Mouse (Mus musculus) stomach, embryonic 14.5 days (tissue): ENCODE results near the gene Yif1a. TPM values are rescaled to one million over a fixed set of nuclear protein-coding genes. Genes with fewer than 3 reads are reported as not detected.
A peak's percentile ranks its signal among the peaks of the same experiment; 100 is the strongest.

ENCODE experiments used
- ATAC-seq: fragments of 200-750 bp; cut with Nextera tagmentation; 2 replicates; pipeline ENCODE4 v1.8.0; 2017; ENCODE audit warnings: low read depth, moderate TSS enrichment; ENCODE audit not compliant: insufficient number of reproducible peaks, insufficient read depth, low FRiP score
- H3K27ac ChIP-seq: fragments of 300-500 bp; sonication (generic); 2 replicates; pipeline ENCODE4 v1.5.1; 2014; ENCODE audit warnings: mild to moderate bottlenecking, low read length, moderate library complexity, mixed read lengths
- H3K27me3 ChIP-seq: fragments of 300-500 bp; sonication (generic); 2 replicates; pipeline ENCODE4 v1.6.1; 2014; ENCODE audit warnings: low read length, control low read depth, mixed read lengths; ENCODE audit not compliant: control insufficient read depth, insufficient read depth
- H3K36me3 ChIP-seq: fragments of 300-500 bp; sonication (generic); 2 replicates; pipeline ENCODE4 v1.6.1; 2014; ENCODE audit warnings: mild to moderate bottlenecking, control low read depth, low read length, moderate library complexity, mixed read lengths; ENCODE audit not compliant: control insufficient read depth, insufficient read depth
- H3K4me1 ChIP-seq: fragments of 300-500 bp; sonication (generic); 2 replicates; pipeline ENCODE4 v1.6.1; 2014; ENCODE audit warnings: low read length, control low read depth, mixed read lengths; ENCODE audit not compliant: control insufficient read depth, insufficient read depth
- H3K4me2 ChIP-seq: fragments of 300-500 bp; sonication (generic); replicated peaks from 2 replicates; pipeline ENCODE4 v1.6.1; 2014; ENCODE audit warnings: low read depth, low read length, control low read depth
- H3K4me3 ChIP-seq: fragments of 300-500 bp; sonication (generic); 2 replicates; pipeline ENCODE4 v1.5.1; 2014; ENCODE audit warnings: low read depth, low read length, control low read depth
- H3K9ac ChIP-seq: fragments of 300-500 bp; sonication (generic); replicated peaks from 2 replicates; pipeline ENCODE4 v1.6.1; 2014; ENCODE audit warnings: low read depth, mild to moderate bottlenecking, control low read depth, low read length, moderate library complexity, mixed read lengths
- H3K9me3 ChIP-seq: fragments of 300-500 bp; sonication (generic); 2 replicates; pipeline ENCODE4 v1.6.1; 2016; ENCODE audit warnings: low read depth, low read length, control low read depth; ENCODE audit not compliant: control insufficient read depth
- whole genome bisulfite sequencing: fragments of 180-500 bp; shearing (Covaris S2); extraction: QIAGEN DNeasy Blood & Tissue Kit; methylation state at CpG from one replicate; pipeline ENCODE4 v1.1.7; 2014; 5-methylcytosine and 5-hydroxymethylcytosine counted together
- polyA plus RNA-seq: library from polyadenylated mRNA; unstranded; fragments of >200 nt; fragmentation: Nextera tagmentation; extraction: Ambion mirVana; gene quantifications from 2 replicates; pipeline ENCODE4 v1.2.1, GENCODE M21; 2014

The Yif1a gene
- 112 and 117 TPM in 2 replicates for polyA plus RNA-seq

- WGBS: under 1% methylated on average over 58 of the region's 58 CpGs
- Histone ChIP-seq H3K9ac (peak within 1 kb of the TSS; percentile 69), H3K27ac (peak within 1 kb of the TSS; percentile 41; the same call in 1 of the 2 replicates), H3K4me1 (peaks cover 19% of the 10 kb centered on the region), H3K4me3 (peak within 1 kb of the TSS; percentile 83), H3K27me3 (peaks cover 27% of the 10 kb centered on the region), H3K4me2 (peak within 1 kb of the TSS; percentile 71), H3K36me3 (peaks cover 29% of the 10 kb centered on the region; the same call in 1 of the 2 replicates), H3K9me3 (no peaks in the 10 kb centered on the region)
- ATAC-seq: peak; percentile 92
Observed at GRCm38 (mm10) chr19:5087884-5088728, at the start of gene Yif1a. TSS of gene Yif1a (plus strand) at chr19:5088538.

GRCm38 (mm10) chr19:5038709-5039156 lies 49.6 kb upstream of the Yif1a start, which contains the start of the genes B4gat1 and AC124502.3:
TSS of gene B4gat1 (plus strand) at chr19:5038826.
TSS of gene AC124502.3 (plus strand) at chr19:5038891.
- Histone ChIP-seq H3K36me3 (peaks cover 3% of the 10 kb centered on the region; the same call in 1 of the 2 replicates), H3K27ac (peak within 1 kb of the TSS; percentile 72), H3K4me1 (peaks cover 26% of the 10 kb centered on the region), H3K4me2 (peak within 1 kb of the TSS; percentile 93), H3K4me3 (peak within 1 kb of the TSS; percentile 56), H3K27me3 (no peaks in the 10 kb centered on the region), H3K9me3 (no peaks in the 10 kb centered on the region), H3K9ac (peak within 1 kb of the TSS; percentile 59)
- under 1% methylated on average over 44 of the region's 44 CpGs for WGBS
- peak; percentile 88 for ATAC-seq

DNA sequence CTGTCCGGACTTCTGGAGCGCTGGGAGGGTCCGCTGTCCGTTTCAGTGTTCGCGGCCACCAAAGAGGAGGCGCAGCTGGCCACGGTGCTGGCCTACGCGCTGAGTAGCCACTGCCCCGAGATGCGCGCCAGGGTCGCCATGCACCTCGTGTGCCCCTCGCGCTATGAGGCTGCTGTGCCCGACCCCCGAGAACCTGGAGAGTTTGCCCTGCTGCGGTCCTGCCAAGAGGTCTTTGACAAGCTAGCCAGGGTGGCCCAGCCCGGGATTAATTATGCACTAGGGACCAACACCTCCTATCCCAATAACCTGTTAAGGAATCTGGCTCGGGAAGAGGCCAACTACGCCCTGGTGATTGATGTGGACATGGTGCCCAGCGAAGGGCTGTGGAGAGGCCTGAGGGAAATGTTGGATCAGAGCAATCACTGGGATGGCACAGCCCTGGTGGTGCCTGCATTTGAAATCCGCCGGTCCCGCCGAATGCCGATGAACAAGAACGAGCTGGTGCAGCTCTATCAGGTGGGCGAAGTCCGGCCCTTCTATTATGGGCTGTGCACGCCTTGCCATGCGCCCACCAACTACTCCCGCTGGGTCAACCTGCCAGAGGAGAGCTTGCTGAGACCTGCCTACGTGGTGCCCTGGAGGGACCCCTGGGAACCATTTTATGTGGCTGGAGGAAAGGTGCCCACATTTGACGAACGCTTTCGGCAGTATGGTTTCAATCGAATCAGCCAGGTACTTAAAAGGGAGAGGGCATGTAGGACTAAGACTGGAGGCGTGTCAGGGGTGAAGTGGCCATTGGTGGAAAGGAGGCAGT lies 48.8 kb upstream of the Yif1a start:
- Histone ChIP-seq H3K4me3 (peak overlapping the region; percentile 56), H3K4me2 (peak overlapping the region; percentile 93), H3K9me3 (no peaks in the 10 kb centered on the region), H3K9ac (peak overlapping the region; percentile 59), H3K27ac (peak overlapping the region; percentile 72; the same call in 1 of the 2 replicates), H3K27me3 (no peaks in the 10 kb centered on the region), H3K4me1 (peaks cover 26% of the 10 kb centered on the region), H3K36me3 (peaks cover 3% of the 10 kb centered on the region; the same call in 1 of the 2 replicates)
- 15% methylated on average over 41 of the region's 41 CpGs for WGBS
- 0 out of 2 replicates have a peak, but pooled peaks have one; percentile 12 for ATAC-seq

GRCm38 (mm10) chr19:5040862-5041523 lies 47.3 kb upstream of the Yif1a start, which contains the start of gene Brms1:
TSS of gene Brms1 (plus strand) at chr19:5041354.
- H3K4me1 ChIP-seq: peaks cover 26% of the 10 kb centered on the region
- 3% methylated on average over 40 of the region's 40 CpGs for WGBS

GRCm38 (mm10) chr19:5041588-5041987 lies 46.8 kb upstream of the Yif1a start:
- H3K4me3 ChIP-seq: peak overlapping the region; percentile 56
- no peaks in the 10 kb centered on the region for H3K9me3 ChIP-seq
- H3K9ac ChIP-seq: peak overlapping the region; percentile 83
- no peaks in the 10 kb centered on the region for H3K27me3 ChIP-seq
- H3K27ac ChIP-seq: peak overlapping the region; percentile 61
- no peak for ATAC-seq
- peaks cover 26% of the 10 kb centered on the region for H3K4me1 ChIP-seq
- H3K4me2 ChIP-seq: peak overlapping the region; percentile 93
- H3K36me3 ChIP-seq: peaks cover 6% of the 10 kb centered on the region; the same call in 1 of the 2 replicates
- WGBS: 2% methylated on average over 16 of the region's 16 CpGs

More at GRCm38 (mm10) chr19:5040862-5041523, 47.3 kb upstream of the Yif1a start, which contains the start of gene Brms1:
- H3K27me3 ChIP-seq: no peaks in the 10 kb centered on the region
- peak within 1 kb of the TSS; percentile 83 for H3K9ac ChIP-seq
- peak; percentile 64 for ATAC-seq
- no peaks in the 10 kb centered on the region for H3K9me3 ChIP-seq
- peak within 1 kb of the TSS; percentile 93 for H3K4me2 ChIP-seq
- H3K27ac ChIP-seq: peak within 1 kb of the TSS; percentile 61
- H3K36me3 ChIP-seq: peaks cover 3% of the 10 kb centered on the region; the same call in 1 of the 2 replicates
- peak within 1 kb of the TSS; percentile 56 for H3K4me3 ChIP-seq

GRCm38 (mm10) chr19:5045531-5045930 lies 42.8 kb upstream of the Yif1a start:
- ATAC-seq: no peak
- no peak overlapping the region for H3K4me3 ChIP-seq
- WGBS: 83% methylated on average over 4 of the region's 4 CpGs
- no peak overlapping the region for H3K27ac ChIP-seq
- no peaks in the 10 kb centered on the region for H3K27me3 ChIP-seq
- no peaks in the 10 kb centered on the region for H3K9me3 ChIP-seq
- peaks cover 11% of the 10 kb centered on the region; the same call in 1 of the 2 replicates for H3K36me3 ChIP-seq
- peaks cover 20% of the 10 kb centered on the region for H3K4me1 ChIP-seq
- H3K9ac ChIP-seq: no peak overlapping the region
- H3K4me2 ChIP-seq: no peak overlapping the region

- no peak overlapping the region for H3K27ac ChIP-seq
- H3K27me3 ChIP-seq: 0 out of 2 replicates have a peak, but pooled peaks cover 6% of the 10 kb centered on the region
- H3K9ac ChIP-seq: no peak overlapping the region
- peaks cover 8% of the 10 kb centered on the region; the same call in 1 of the 2 replicates for H3K36me3 ChIP-seq
- ATAC-seq: no peak
- H3K4me1 ChIP-seq: peaks cover 10% of the 10 kb centered on the region; the same call in 1 of the 2 replicates
- H3K4me3 ChIP-seq: no peak overlapping the region
- H3K9me3 ChIP-seq: no peaks in the 10 kb centered on the region
- 86% methylated on average over 14 of the region's 14 CpGs for WGBS
- H3K4me2 ChIP-seq: no peak overlapping the region
Observed at GRCm38 (mm10) chr19:5048138-5049056, 39.9 kb upstream of the Yif1a start.
